Mouse (Mus musculus): ENCODE results near the gene Dhx33.

- no peak for TF ChIP-seq CTCF (IDR thresholded peaks at IDR 0.05; ENCODE audit: low read depth)
- no peak for TF ChIP-seq EP300 (IDR thresholded peaks at IDR 0.05; ENCODE audit: low read depth)
Observed at GRCm38 (mm10) chr11:71039526-71040298, 35.5 kb upstream of the Dhx33 start.
